Mouse (Mus musculus) neural tube, embryonic 10.5 days (tissue): ENCODE results near the gene Pla2g6.

Experiments used
- DNase-seq: peaks from one replicate; pipeline ENCODE4 v3.0.0-alpha.2; 2017; ENCODE audit warnings: low spot score; ENCODE audit errors: extremely low spot score

Pla2g6 gene

GRCm38 (mm10) chr15:79350866-79351265 is 22.7 kb upstream of the Pla2g6 start:
- DNase-seq, result no peak

GRCm38 (mm10) chr15:79348651-79349050 is 20.5 kb upstream of the Pla2g6 start:
- no peak for DNase-seq

- no peak for DNase-seq
Observed at GRCm38 (mm10) chr15:79347845-79348506, 19.8 kb upstream of the Pla2g6 start.

- DNase-seq, result peak; percentile 94
Observed at GRCm38 (mm10) chr15:79347165-79347844, 19.1 kb upstream of the Pla2g6 start.

GRCm38 (mm10) chr15:79346051-79346793 is 18.0 kb upstream of the Pla2g6 start, which contains the start of gene Maff:
TSS of gene Maff (plus strand) at chr15:79346621.
- no peak for DNase-seq

GRCm38 (mm10) chr15:79344627-79345026 is 16.4 kb upstream of the Pla2g6 start:
- no peak for DNase-seq

GRCm38 (mm10) chr15:79342641-79343337 is 14.6 kb upstream of the Pla2g6 start:
- DNase-seq, result no peak

- DNase-seq, result no peak
Observed at GRCm38 (mm10) chr15:79338978-79339377, 10.8 kb upstream of the Pla2g6 start.

- DNase-seq, result no peak
Observed at GRCm38 (mm10) chr15:79335061-79335655, 7.0 kb upstream of the Pla2g6 start.

- no peak for DNase-seq
Observed at GRCm38 (mm10) chr15:79333409-79333808, 5.2 kb upstream of the Pla2g6 start.

GRCm38 (mm10) chr15:79330521-79330920 is 2.3 kb upstream of the Pla2g6 start:
- no peak for DNase-seq

GRCm38 (mm10) chr15:79329979-79330363 is 1.8 kb upstream of the Pla2g6 start:
- no peak for DNase-seq

- DNase-seq, result no peak
Observed at GRCm38 (mm10) chr15:79329346-79329978, 1.3 kb upstream of the Pla2g6 start.

- DNase-seq, result no peak
Observed at GRCm38 (mm10) chr15:79328939-79329275, 717 bp upstream of the Pla2g6 start.

GRCm38 (mm10) chr15:79326971-79327961 is 924 bp downstream of the Pla2g6 start:
- DNase-seq, result peak; percentile 63

- DNase-seq, result no peak
Observed at GRCm38 (mm10) chr15:79326264-79326663, 1.9 kb downstream of the Pla2g6 start.

GRCm38 (mm10) chr15:79325742-79326141 is 2.4 kb downstream of the Pla2g6 start:
- no peak for DNase-seq

GRCm38 (mm10) chr15:79324373-79324772 is 3.8 kb downstream of the Pla2g6 start:
- DNase-seq, result no peak

GRCm38 (mm10) chr15:79323791-79324155 is 4.4 kb downstream of the Pla2g6 start:
- no peak for DNase-seq
